Mouse (Mus musculus) embryonic facial prominence, embryonic 11.5 days (tissue): Measurements from ENCODE around the gene Foxb2. TPM values are rescaled to one million over a fixed set of nuclear protein-coding genes. Genes with fewer than 3 reads are reported as not detected.

ENCODE experiments used
- ATAC-seq: fragments of 200-750 bp; cut with Nextera tagmentation; replicated peaks from 2 replicates; pipeline ENCODE4 v1.8.0; 2017; ENCODE audit warnings: low read depth; ENCODE audit not compliant: insufficient number of reproducible peaks, low FRiP score, low TSS enrichment
- DNase-seq: peaks from one replicate; pipeline ENCODE4 v3.0.0-alpha.2; 2015; ENCODE audit warnings: low spot score
- H3K27ac ChIP-seq: fragments of 300-500 bp; sonication (generic); replicated peaks from 2 replicates; pipeline ENCODE4 v1.5.1; 2014; ENCODE audit warnings: mild to moderate bottlenecking, low read depth, low read length, control low read depth
- H3K27me3 ChIP-seq: fragments of 300-500 bp; sonication (generic); 2 replicates; pipeline ENCODE4 v1.6.1; 2014; ENCODE audit warnings: mild to moderate bottlenecking, low read length, moderate library complexity, mixed read lengths; ENCODE audit not compliant: control insufficient read depth, insufficient read depth
- H3K36me3 ChIP-seq: fragments of 300-500 bp; sonication (generic); replicated peaks from 2 replicates; pipeline ENCODE4 v1.6.1; 2014; ENCODE audit warnings: low read depth, mild to moderate bottlenecking, low read length, moderate library complexity, mixed read lengths; ENCODE audit not compliant: control insufficient read depth, insufficient read depth
- H3K4me1 ChIP-seq: fragments of 300-500 bp; sonication (generic); 2 replicates; pipeline ENCODE4 v1.6.1; 2014; ENCODE audit warnings: low read length, mixed read lengths; ENCODE audit not compliant: control insufficient read depth, insufficient read depth
- H3K4me2 ChIP-seq: fragments of 300-500 bp; sonication (generic); 2 replicates; pipeline ENCODE4 v1.6.1; 2014; ENCODE audit warnings: low read depth, mild to moderate bottlenecking, control low read depth, low read length, moderate library complexity
- H3K4me3 ChIP-seq: fragments of 300-500 bp; sonication (generic); 2 replicates; pipeline ENCODE4 v1.5.1; 2014; ENCODE audit warnings: low read depth, low read length, control low read depth
- H3K9ac ChIP-seq: fragments of 300-500 bp; sonication (generic); replicated peaks from 2 replicates; pipeline ENCODE4 v1.6.1; 2014; ENCODE audit warnings: mild to moderate bottlenecking, control low read depth, low read length
- H3K9me3 ChIP-seq: fragments of 300-500 bp; sonication (generic); replicated peaks from 2 replicates; pipeline ENCODE4 v1.6.1; 2016; ENCODE audit warnings: mild to moderate bottlenecking, low read length, inconsistent platforms, mixed read lengths; ENCODE audit not compliant: control insufficient read depth
- WGBS: fragments of 180-500 bp; shearing (Covaris S2); extraction: QIAGEN DNeasy Blood & Tissue Kit; methylation state at CpG from one replicate; pipeline ENCODE4 v1.1.7; 2014; 5-methylcytosine and 5-hydroxymethylcytosine counted together
- polyA plus RNA-seq: library from polyadenylated mRNA; unstranded; fragments of >200 nt; fragmentation: Nextera tagmentation; extraction: Ambion mirVana; gene quantifications from 2 replicates; pipeline ENCODE4 v1.2.1, GENCODE M21; 2014

Foxb2 gene
- not detected in 2 replicates for polyA plus RNA-seq

DNA sequence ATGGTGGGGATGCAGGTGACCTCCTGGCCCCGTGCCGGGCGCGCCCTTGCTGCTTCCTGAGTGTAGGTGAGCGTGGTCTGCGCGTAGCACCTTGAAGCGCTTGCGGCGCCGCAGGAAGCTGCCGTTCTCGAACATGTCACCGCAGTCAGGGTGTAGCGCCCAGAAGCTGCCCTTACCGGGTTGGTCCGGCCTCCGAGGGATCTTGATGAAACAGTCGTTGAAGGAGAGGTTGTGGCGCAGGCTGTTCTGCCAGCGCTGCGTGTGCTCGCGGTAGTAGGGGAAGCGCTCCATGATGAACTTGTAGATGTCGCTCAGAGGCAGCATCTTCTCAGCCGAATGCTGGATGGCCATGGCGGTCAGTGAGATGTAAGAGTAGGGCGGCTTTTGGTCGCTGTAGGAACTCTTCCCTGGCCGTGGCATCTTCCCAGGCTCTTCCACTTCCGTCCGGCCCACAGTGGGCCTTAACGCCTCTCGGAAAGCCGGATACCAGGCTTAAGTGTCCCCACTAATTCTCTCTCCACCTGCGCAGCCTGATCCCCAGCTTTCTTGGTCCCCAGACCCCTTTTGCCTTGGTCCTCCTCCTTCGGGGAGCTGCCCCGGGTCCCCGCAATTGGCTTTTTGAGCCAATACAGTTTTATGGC is at the start of gene Foxb2:
TSS of gene Foxb2 (minus strand) at position 585 of the 641 bp plus-strand sequence.
- Histone ChIP-seq H3K9me3 (no peaks in the 10 kb centered on the region), H3K4me3 (peak within 1 kb of the TSS; percentile 33), H3K9ac (no peak within 1 kb of the TSS), H3K27ac (no peak within 1 kb of the TSS), H3K4me2 (peak within 1 kb of the TSS; percentile 69), H3K36me3 (no peaks in the 10 kb centered on the region), H3K4me1 (peaks cover 4% of the 10 kb centered on the region), H3K27me3 (peaks cover 70% of the 10 kb centered on the region)
- DNase-seq (no peak), ATAC-seq (no peak)
- WGBS: under 1% methylated on average over 40 of the region's 40 CpGs

DNA sequence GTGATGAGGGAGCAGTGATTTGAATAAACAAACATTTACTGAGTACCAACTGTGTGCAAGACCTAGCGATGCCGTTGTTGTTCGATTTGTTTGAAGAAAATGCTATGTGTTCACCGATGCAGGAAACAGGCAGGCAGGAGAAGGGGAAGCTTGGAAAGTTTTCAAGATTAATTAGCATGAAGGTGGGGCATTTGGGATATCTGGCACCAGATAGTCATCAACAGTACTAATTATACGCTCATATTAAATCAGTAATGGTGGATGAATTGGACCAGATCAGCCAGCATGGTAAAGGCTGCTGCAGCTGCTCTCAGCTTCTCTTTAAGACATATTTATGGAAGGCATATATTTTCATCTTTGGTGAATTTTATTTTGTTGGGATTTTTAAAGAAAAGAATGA is 37.9 kb upstream of the Foxb2 start:
- H3K4me3 ChIP-seq: no peak overlapping the region
- no peak overlapping the region for H3K9ac ChIP-seq
- no peaks in the 10 kb centered on the region for H3K4me1 ChIP-seq
- ATAC-seq (no peak), DNase-seq (no peak)
- H3K36me3 ChIP-seq: no peaks in the 10 kb centered on the region
- no peak overlapping the region for H3K27ac ChIP-seq
- H3K4me2 ChIP-seq: no peak overlapping the region
- 80% methylated on average over 5 of the region's 5 CpGs for WGBS
- H3K27me3 ChIP-seq: no peaks in the 10 kb centered on the region
- no peaks in the 10 kb centered on the region for H3K9me3 ChIP-seq

DNA sequence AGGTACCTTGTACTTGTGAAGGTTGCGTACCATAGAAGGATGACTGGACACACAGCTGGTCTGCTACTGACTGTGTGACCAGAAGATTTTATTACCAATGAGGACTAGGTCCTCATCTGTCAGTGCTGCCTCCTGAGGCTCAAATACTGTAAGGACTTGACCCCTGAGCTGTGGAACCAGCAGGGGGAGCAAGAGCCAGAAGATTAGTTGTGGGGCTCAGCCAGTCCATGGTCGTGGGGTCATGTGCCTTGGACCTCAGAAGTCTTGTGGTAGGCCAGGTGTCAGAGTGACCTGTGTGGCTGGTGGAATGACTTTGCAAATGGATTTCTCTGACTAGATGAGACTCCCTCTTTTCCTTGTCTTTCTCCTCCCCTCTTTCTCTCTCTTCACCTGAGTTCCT is 29.5 kb upstream of the Foxb2 start:
- Histone ChIP-seq H3K27me3 (no peaks in the 10 kb centered on the region), H3K9me3 (no peaks in the 10 kb centered on the region), H3K36me3 (no peaks in the 10 kb centered on the region), H3K4me1 (no peaks in the 10 kb centered on the region), H3K27ac (no peak overlapping the region), H3K4me3 (no peak overlapping the region), H3K4me2 (no peak overlapping the region), H3K9ac (no peak overlapping the region)
- 70% methylated on average over 2 of the region's 2 CpGs for WGBS
- DNase-seq: no peak
- ATAC-seq: no peak

- Histone ChIP-seq H3K27ac (no peak overlapping the region), H3K36me3 (no peaks in the 10 kb centered on the region), H3K9ac (no peak overlapping the region), H3K4me1 (no peaks in the 10 kb centered on the region), H3K9me3 (no peaks in the 10 kb centered on the region), H3K27me3 (no peaks in the 10 kb centered on the region), H3K4me2 (no peak overlapping the region), H3K4me3 (no peak overlapping the region)
- no peak for ATAC-seq
- DNase-seq: no peak
- WGBS: 49% methylated on average over 10 of the region's 10 CpGs
Measured at GRCm38 (mm10) chr19:16899716-16900115, 26.1 kb upstream of the Foxb2 start.

DNA sequence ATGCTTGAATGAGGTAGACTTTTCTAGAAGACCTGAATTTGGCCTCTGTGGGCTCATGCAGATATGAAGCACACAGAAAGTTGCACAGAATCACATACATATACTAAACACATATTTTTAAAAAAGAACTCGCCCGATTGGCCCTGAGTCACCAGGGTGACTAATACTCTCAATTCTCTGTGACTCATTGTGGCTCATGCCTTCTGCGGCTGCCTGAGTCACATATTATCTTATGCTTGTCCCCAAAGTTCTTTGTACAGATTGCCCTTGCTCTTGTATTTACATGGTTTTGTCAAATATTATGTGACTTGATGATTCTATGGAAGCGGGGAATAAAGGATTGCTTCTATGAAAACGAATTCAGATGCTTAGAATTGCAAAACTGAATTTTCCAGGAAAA is 25.0 kb upstream of the Foxb2 start:
- no peaks in the 10 kb centered on the region for H3K4me1 ChIP-seq
- 93% methylated on average over 5 of the region's 5 CpGs for WGBS
- no peak overlapping the region for H3K27ac ChIP-seq
- DNase-seq (no peak), ATAC-seq (no peak)
- no peaks in the 10 kb centered on the region for H3K27me3 ChIP-seq
- H3K36me3 ChIP-seq: no peaks in the 10 kb centered on the region
- H3K4me3 ChIP-seq: no peak overlapping the region
- H3K4me2 ChIP-seq: no peak overlapping the region
- H3K9me3 ChIP-seq: no peaks in the 10 kb centered on the region
- no peak overlapping the region for H3K9ac ChIP-seq

DNA sequence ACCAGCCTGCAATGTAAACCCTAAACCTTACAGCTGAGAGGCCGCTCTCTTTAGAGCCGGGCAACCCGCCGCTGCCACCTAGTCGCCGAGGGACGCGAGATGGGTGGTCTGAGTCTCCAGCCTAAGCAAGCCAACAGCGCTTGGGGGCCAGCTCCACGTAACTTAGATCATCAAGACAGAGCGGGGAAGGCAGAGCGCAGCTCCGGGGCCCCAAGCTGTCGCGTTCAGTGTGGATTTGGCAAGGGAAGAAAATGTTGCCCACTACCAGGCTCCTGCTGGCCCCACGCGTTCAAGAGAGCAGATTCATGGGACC is 2.8 kb upstream of the Foxb2 start:
- under 1% methylated on average over 17 of the region's 17 CpGs for WGBS
- no peak for DNase-seq

DNA sequence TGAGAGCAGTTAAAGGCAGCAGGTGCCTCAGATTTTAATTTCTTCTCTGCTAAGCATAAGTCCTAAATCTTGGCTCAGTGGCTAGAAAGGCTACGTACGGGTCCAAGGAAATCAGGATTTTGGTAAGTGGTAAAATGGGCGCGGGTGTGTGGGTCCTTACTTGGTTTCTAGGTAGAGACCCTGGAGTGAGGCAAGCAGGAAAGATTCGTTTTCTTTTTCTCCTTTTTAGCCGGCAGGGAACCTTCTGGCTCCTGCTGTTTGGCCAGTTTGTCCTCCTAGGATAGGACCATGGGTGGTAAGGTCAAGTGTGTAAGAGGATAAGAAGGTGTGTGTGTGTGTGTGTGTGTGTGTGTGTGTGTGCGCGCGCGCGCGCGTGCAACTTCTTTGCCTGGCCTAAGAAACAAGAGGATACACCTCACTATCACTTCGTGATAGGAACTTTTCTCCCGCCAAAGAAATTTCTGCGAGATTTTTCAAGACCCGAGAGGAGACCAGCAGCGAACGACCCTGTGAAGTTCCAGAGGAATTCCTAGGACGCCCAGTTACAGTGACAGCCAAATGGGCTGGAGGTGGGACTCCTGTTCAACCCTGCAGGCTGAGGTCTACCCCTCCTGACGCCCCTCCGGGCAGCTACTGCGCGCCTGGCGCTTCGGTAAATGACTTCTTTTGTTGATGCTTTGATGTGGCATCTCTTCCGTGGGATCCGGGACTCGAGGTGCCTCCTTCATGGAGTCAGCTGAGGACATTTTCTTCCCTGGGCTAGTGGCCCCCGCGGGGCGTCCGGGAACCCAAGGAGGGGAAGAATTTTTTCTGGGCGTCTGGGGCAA is 2.2 kb upstream of the Foxb2 start:
- H3K4me2 ChIP-seq: peak overlapping the region; percentile 2
- no peak for DNase-seq
- peaks cover 4% of the 10 kb centered on the region for H3K4me1 ChIP-seq
- H3K27me3 ChIP-seq: peaks cover 58% of the 10 kb centered on the region
- H3K9ac ChIP-seq: no peak overlapping the region
- no peak for ATAC-seq
- no peaks in the 10 kb centered on the region for H3K36me3 ChIP-seq
- 1% methylated on average over 34 of the region's 34 CpGs for WGBS
- H3K4me3 ChIP-seq: peak overlapping the region; percentile 11; the same call in 1 of the 2 replicates
- no peak overlapping the region for H3K27ac ChIP-seq
- no peaks in the 10 kb centered on the region for H3K9me3 ChIP-seq

More for the DNA sequence above, 2.8 kb upstream of the Foxb2 start:
- H3K9ac ChIP-seq: no peak overlapping the region
- H3K4me2 ChIP-seq: peak overlapping the region; percentile 2; the same call in 1 of the 2 replicates
- H3K36me3 ChIP-seq: no peaks in the 10 kb centered on the region
- no peak for ATAC-seq
- peaks cover 4% of the 10 kb centered on the region for H3K4me1 ChIP-seq
- no peak overlapping the region for H3K4me3 ChIP-seq
- H3K9me3 ChIP-seq: no peaks in the 10 kb centered on the region
- peaks cover 58% of the 10 kb centered on the region for H3K27me3 ChIP-seq
- no peak overlapping the region for H3K27ac ChIP-seq

DNA sequence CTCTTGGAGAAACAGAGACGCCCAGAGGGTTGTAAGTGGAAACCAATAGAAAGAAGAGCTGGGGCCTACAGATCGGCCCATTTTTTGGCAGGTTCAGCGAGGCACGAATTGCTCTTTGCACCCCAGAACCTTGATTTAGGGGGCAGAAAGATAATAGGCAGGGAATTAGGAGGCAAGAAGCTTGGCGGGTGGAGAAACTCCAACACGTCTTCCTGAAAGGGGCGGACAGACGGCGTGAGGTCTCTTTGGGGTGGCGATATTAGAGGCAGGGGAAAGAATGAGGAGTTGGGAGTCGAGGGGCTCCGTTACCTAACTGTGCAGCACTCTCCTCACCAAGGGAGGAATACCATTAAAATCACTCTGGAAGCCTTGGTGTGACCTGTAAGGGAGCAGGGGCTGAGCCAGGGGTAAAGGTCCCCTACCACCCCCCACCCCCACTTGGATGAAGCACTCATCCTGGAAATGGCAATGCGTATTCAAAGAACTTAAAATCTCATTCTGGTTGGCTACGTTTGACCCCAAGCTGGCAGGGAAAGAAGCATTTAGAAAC is 1.5 kb upstream of the Foxb2 start:
- H3K36me3 ChIP-seq: no peaks in the 10 kb centered on the region
- H3K4me2 ChIP-seq: no peak overlapping the region
- peaks cover 4% of the 10 kb centered on the region for H3K4me1 ChIP-seq
- H3K9ac ChIP-seq: no peak overlapping the region
- H3K9me3 ChIP-seq: no peaks in the 10 kb centered on the region
- no peak overlapping the region; the same call in 1 of the 2 replicates for H3K4me3 ChIP-seq
- peaks cover 62% of the 10 kb centered on the region for H3K27me3 ChIP-seq
- 1% methylated on average over 14 of the region's 14 CpGs for WGBS
- no peak for ATAC-seq
- DNase-seq: no peak
- no peak overlapping the region for H3K27ac ChIP-seq
